Mouse (Mus musculus) midbrain, embryonic 11.5 days (tissue): ENCODE measurements at regions not wholly inside any gene's neighbourhood (a gene's known extent, or its start where the extent isn't known, plus 50 kb on each side); places are given as distances from the start of the nearest gene placed in this dataset.

Source experiments
- ATAC-seq: fragments of 200-750 bp; cut with Nextera tagmentation; 2 replicates; pipeline ENCODE4 v1.8.0; 2017; ENCODE audit warnings: moderate TSS enrichment, moderate library complexity; ENCODE audit not compliant: low FRiP score
- DNase-seq: peaks from one replicate; pipeline ENCODE4 v3.0.0; 2015; ENCODE audit warnings: low spot score; ENCODE audit errors: missing footprints
- H3K27ac ChIP-seq: fragments of 300-500 bp; sonication (generic); 2 replicates; pipeline ENCODE4 v1.5.1; 2014; ENCODE audit warnings: low read depth, low read length
- H3K27me3 ChIP-seq: fragments of 300-500 bp; sonication (generic); 2 replicates; pipeline ENCODE4 v1.6.1; 2014; ENCODE audit warnings: mild to moderate bottlenecking, low read length, moderate library complexity, mixed read lengths; ENCODE audit not compliant: control insufficient read depth, insufficient read depth
- H3K36me3 ChIP-seq: fragments of 300-500 bp; sonication (generic); 2 replicates; pipeline ENCODE4 v1.6.1; 2014; ENCODE audit warnings: mild to moderate bottlenecking, low read length, moderate library complexity, mixed read lengths; ENCODE audit not compliant: control insufficient read depth, insufficient read depth
- H3K4me1 ChIP-seq: fragments of 300-500 bp; sonication (generic); 2 replicates; pipeline ENCODE4 v1.6.1; 2014; ENCODE audit warnings: low read length; ENCODE audit not compliant: control insufficient read depth, insufficient read depth
- H3K4me2 ChIP-seq: fragments of 300-500 bp; sonication (generic); 2 replicates; pipeline ENCODE4 v1.6.1; 2014; ENCODE audit warnings: mild to moderate bottlenecking, moderate library complexity
- H3K4me3 ChIP-seq: fragments of 300-500 bp; sonication (generic); 2 replicates; pipeline ENCODE4 v1.5.1; 2014; ENCODE audit warnings: low read depth, low read length
- H3K9ac ChIP-seq: fragments of 300-500 bp; sonication (generic); 2 replicates; pipeline ENCODE4 v1.6.1; 2014; ENCODE audit warnings: low read length
- H3K9me3 ChIP-seq: fragments of 300-500 bp; sonication (generic); 2 replicates; pipeline ENCODE4 v1.6.1; 2016; ENCODE audit warnings: low read length; ENCODE audit not compliant: control insufficient read depth
- WGBS: fragments of 180-500 bp; shearing (Covaris S2); extraction: QIAGEN DNeasy Blood & Tissue Kit; methylation state at CpG from one replicate; pipeline ENCODE4 v1.1.7; 2014; 5-methylcytosine and 5-hydroxymethylcytosine counted together

- no peaks in the 10 kb centered on the region for H3K36me3 ChIP-seq
- no peak overlapping the region for H3K4me2 ChIP-seq
- H3K27me3 ChIP-seq = no peaks in the 10 kb centered on the region
- H3K4me3 ChIP-seq = no peak overlapping the region
- ATAC-seq (peak; percentile 61; the same call in 1 of the 2 replicates), DNase-seq (no peak)
- H3K4me1 ChIP-seq = peaks cover 5% of the 10 kb centered on the region
- H3K9me3 ChIP-seq = no peaks in the 10 kb centered on the region
- H3K27ac ChIP-seq = no peak overlapping the region
- WGBS = 38% methylated on average over 7 of the region's 7 CpGs
- no peak overlapping the region for H3K9ac ChIP-seq
Observed at GRCm38 (mm10) chr8:50387189-50387588, 1543.4 kb upstream of the Tenm3 start.

GRCm38 (mm10) chr8:50383697-50384096 is 1539.9 kb upstream of the Tenm3 start:
- Histone ChIP-seq H3K9me3 (no peaks in the 10 kb centered on the region), H3K36me3 (no peaks in the 10 kb centered on the region), H3K27ac (no peak overlapping the region), H3K27me3 (no peaks in the 10 kb centered on the region), H3K4me3 (no peak overlapping the region), H3K4me2 (no peak overlapping the region), H3K9ac (no peak overlapping the region), H3K4me1 (peaks cover 5% of the 10 kb centered on the region)
- WGBS = 83% methylated on average over 2 of the region's 2 CpGs
- no peak for DNase-seq
- no peak for ATAC-seq

- no peaks in the 10 kb centered on the region for H3K27me3 ChIP-seq
- no peaks in the 10 kb centered on the region for H3K36me3 ChIP-seq
- H3K9ac ChIP-seq = no peak overlapping the region
- H3K4me2 ChIP-seq = no peak overlapping the region
- no peaks in the 10 kb centered on the region for H3K4me1 ChIP-seq
- H3K27ac ChIP-seq = no peak overlapping the region
- DNase-seq = no peak
- no peak overlapping the region for H3K4me3 ChIP-seq
- no peak for ATAC-seq
- 75% methylated on average over 4 of the region's 4 CpGs for WGBS
- H3K9me3 ChIP-seq = no peaks in the 10 kb centered on the region
Observed at GRCm38 (mm10) chr8:50379745-50380144, 1536.0 kb upstream of the Tenm3 start.

- no peak overlapping the region for H3K27ac ChIP-seq
- no peaks in the 10 kb centered on the region for H3K27me3 ChIP-seq
- no peak for DNase-seq
- H3K4me3 ChIP-seq = no peak overlapping the region
- no peak overlapping the region for H3K4me2 ChIP-seq
- no peak for ATAC-seq
- H3K36me3 ChIP-seq = no peaks in the 10 kb centered on the region
- WGBS = 86% methylated on average over 2 of the region's 2 CpGs
- no peak overlapping the region for H3K9ac ChIP-seq
- H3K9me3 ChIP-seq = no peaks in the 10 kb centered on the region
- no peaks in the 10 kb centered on the region for H3K4me1 ChIP-seq
Observed at GRCm38 (mm10) chr8:50373790-50374189, 1530.0 kb upstream of the Tenm3 start.

- WGBS = 77% methylated on average over 3 of the region's 3 CpGs
- H3K4me3 ChIP-seq = no peak overlapping the region
- H3K9ac ChIP-seq = no peak overlapping the region
Observed at GRCm38 (mm10) chr8:50326485-50326884, 1482.7 kb upstream of the Tenm3 start.

GRCm38 (mm10) chr8:50321356-50321963 is 1477.7 kb upstream of the Tenm3 start:
- Histone ChIP-seq H3K4me3 (no peak overlapping the region), H3K4me2 (no peak overlapping the region), H3K36me3 (no peaks in the 10 kb centered on the region), H3K9me3 (no peaks in the 10 kb centered on the region), H3K27ac (no peak overlapping the region), H3K9ac (no peak overlapping the region), H3K27me3 (no peaks in the 10 kb centered on the region), H3K4me1 (peaks cover 2% of the 10 kb centered on the region; the same call in 1 of the 2 replicates)
- WGBS = 21% methylated on average over 7 of the region's 7 CpGs
- DNase-seq = peak; percentile 79
- ATAC-seq = peak; percentile 54; the same call in 1 of the 2 replicates

More at GRCm38 (mm10) chr8:50326485-50326884, 1482.7 kb upstream of the Tenm3 start:
- Histone ChIP-seq H3K4me2 (no peak overlapping the region), H3K27me3 (no peaks in the 10 kb centered on the region), H3K27ac (no peak overlapping the region), H3K36me3 (no peaks in the 10 kb centered on the region), H3K4me1 (peaks cover 2% of the 10 kb centered on the region; the same call in 1 of the 2 replicates), H3K9me3 (no peaks in the 10 kb centered on the region)
- DNase-seq = no peak
- ATAC-seq = no peak

- DNase-seq (no peak), ATAC-seq (no peak)
- H3K9me3 ChIP-seq = no peaks in the 10 kb centered on the region
- H3K36me3 ChIP-seq = no peaks in the 10 kb centered on the region
- 75% methylated on average over 1 of the region's 1 CpGs for WGBS
- no peak overlapping the region for H3K4me2 ChIP-seq
- no peaks in the 10 kb centered on the region for H3K27me3 ChIP-seq
- no peak overlapping the region for H3K9ac ChIP-seq
- H3K27ac ChIP-seq = no peak overlapping the region
- H3K4me1 ChIP-seq = no peaks in the 10 kb centered on the region
- H3K4me3 ChIP-seq = no peak overlapping the region
Observed at GRCm38 (mm10) chr8:50316641-50317040, 1472.9 kb upstream of the Tenm3 start.

GRCm38 (mm10) chr8:50310308-50310707 is 1466.6 kb upstream of the Tenm3 start:
- H3K4me3 ChIP-seq = no peak overlapping the region
- 39% methylated on average over 3 of the region's 3 CpGs for WGBS
- no peak for DNase-seq

GRCm38 (mm10) chr8:50300316-50300715 is 1456.6 kb upstream of the Tenm3 start:
- peaks cover 8% of the 10 kb centered on the region; the same call in 1 of the 2 replicates for H3K4me1 ChIP-seq
- DNase-seq (no peak), ATAC-seq (peak; percentile 70)
- H3K9me3 ChIP-seq = no peaks in the 10 kb centered on the region
- H3K4me3 ChIP-seq = no peak overlapping the region
- H3K27me3 ChIP-seq = no peaks in the 10 kb centered on the region
- H3K9ac ChIP-seq = no peak overlapping the region
- no peak overlapping the region for H3K27ac ChIP-seq
- H3K36me3 ChIP-seq = no peaks in the 10 kb centered on the region
- H3K4me2 ChIP-seq = peak overlapping the region; percentile 9; the same call in 1 of the 2 replicates
- WGBS = 13% methylated on average over 6 of the region's 6 CpGs

More at GRCm38 (mm10) chr8:50310308-50310707, 1466.6 kb upstream of the Tenm3 start:
- H3K36me3 ChIP-seq = no peaks in the 10 kb centered on the region
- no peaks in the 10 kb centered on the region for H3K4me1 ChIP-seq
- H3K9me3 ChIP-seq = no peaks in the 10 kb centered on the region
- no peak overlapping the region for H3K9ac ChIP-seq
- no peaks in the 10 kb centered on the region for H3K27me3 ChIP-seq
- H3K27ac ChIP-seq = no peak overlapping the region
- ATAC-seq = no peak
- no peak overlapping the region for H3K4me2 ChIP-seq
